Mouse (Mus musculus): ENCODE data around the gene Gm3448. TPM values are rescaled to one million over a fixed set of nuclear protein-coding genes. Genes with fewer than 3 reads are reported as not detected.

Gene Gm3448
- total RNA-seq, 2 experiments from 2014 or later, result 7.2 to 8.4 TPM

DNA sequence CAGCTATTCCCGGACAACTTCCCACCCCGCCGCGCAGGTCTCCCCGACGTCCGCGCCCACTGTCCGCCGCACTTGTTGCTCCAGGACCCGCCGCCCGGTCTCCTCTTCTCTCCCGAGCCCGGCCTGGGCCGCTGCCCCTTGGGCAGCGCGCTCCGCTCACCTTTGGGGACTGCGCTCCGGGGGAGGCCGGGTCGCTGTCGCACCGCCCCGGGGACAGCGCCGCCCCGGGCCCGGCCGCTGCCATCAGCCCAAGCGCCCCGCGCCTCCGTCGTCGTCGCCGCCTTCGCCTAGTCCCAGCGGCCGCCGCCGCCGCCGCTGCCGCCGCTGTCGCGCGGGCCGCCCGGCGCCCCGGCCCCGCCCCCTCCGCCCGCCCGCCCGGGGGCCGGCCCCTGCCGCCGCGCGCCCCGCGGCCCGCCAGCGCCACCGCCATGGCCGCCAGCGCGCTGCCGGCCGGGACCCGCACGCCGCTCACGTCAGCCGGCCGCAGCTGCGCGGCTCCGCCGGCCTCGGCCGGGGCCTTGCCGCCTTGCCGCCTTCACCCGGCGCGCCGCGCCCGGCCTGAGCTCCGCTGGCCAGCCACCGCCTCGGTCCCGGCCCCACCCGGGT is 80.3 kb downstream of the Gm3448 start, which contains the start of gene Phf10:
Phf10 (minus strand) TSS at position 323 of the 606 bp plus-strand sequence.
- DNase-seq (ENCODE audit: low spot score in 2 of 2), result peak in 1 of 2 experiments; percentile 20

DNA sequence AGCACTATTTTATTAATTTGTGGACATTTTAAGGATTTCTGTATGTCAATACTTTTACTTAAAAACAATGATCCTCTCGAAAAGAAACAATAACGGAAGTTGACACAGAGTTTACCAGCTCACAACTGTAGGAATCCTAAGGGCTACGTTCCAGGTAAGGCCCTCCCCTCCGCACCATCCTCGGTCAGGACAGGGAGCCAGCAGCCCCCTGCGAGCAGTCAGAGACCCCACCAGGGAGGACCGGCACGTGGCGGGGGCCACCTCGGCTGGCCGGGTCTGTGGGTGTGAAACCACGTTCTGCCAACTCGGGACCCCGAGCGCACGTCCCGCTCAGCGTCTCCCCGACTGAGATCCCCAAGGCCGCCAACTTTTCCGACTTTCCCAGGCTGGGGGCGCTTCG is 80.8 kb downstream of the Gm3448 start:
- DNase-seq (ENCODE audit: low spot score in 2 of 2), result no peak

DNA sequence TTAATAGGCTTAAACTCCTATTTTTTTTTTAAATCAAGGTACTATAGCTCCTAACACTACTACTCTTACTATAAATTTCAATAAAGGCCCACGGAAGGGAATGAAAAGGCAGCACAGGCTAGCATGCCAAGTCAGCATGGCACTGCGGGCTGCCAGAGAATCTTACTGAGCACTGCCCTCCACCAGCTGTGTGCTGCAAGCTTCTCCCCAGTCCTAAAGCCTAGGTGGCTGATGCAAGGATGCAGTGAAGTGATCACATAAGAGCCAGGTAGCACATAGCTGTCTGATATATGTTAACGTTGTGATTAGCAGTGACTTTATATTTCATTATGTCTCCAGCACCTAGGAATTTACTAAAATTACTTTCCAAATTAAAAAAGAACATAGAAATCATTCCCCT is 81.4 kb downstream of the Gm3448 start:
- no peak for DNase-seq (ENCODE audit: low spot score in 2 of 2)

DNA sequence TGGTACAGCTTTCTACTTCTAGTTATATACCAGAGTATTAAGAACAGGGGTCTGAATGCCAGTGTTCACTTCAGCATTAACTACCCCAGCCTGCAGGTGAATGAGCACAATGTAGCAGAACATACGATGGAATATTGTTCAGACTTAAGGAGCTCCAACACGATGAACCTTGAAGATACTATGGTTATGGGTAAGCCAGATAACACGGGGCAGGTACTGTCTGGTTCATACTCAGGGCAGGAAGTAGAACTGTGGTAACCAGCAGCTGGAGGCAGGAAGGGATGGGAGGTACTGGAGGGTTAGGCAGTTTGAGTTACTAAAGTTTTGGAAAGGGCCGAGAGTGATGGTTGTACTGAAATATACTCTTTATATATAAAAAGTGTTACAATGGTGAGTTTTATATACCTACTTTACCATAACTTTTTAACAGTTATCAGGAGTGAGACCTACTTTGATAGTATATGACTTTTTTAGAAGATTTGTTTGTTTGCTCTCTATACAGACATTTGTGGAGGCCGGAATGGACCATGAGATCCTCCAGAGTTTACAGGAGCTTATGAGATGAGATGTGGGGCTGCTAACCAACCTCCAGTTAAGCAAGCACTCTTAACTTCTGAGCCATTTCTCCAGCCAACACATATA is 82.5 kb downstream of the Gm3448 start:
- no peak for DNase-seq (ENCODE audit: low spot score in 2 of 2)

DNA sequence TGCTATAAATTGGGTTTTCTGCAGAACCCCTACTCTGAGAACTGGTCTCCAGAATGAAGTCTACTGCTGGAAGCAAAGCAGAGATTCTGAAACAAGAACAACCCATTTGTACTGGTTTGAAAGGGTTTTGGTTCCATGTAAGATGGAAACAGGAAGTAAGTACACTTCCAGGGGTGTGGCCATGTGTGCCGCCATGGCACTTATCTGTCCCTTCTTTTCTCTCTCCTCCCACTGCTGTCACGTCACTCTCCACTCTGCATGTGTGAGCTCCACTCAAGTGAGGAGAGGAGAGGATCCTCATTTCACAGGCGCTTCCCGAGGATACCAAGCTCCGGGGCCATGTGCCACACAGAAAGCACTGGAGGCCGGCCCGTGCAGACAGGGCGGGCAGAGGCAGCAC is 87.9 kb downstream of the Gm3448 start:
- no peak for DNase-seq (ENCODE audit: low spot score in 2 of 2)

GRCm38 (mm10) chr17:14949161-14949827 is 92.0 kb downstream of the Gm3448 start:
- DNase-seq (ENCODE audit: low spot score in 2 of 2), result peak in 1 of 2 experiments; percentile 27

Other genes with a start within 250 kb of the Gm3448 start
- gene Wdr27, start 98.4 kb downstream of the Gm3448 start, total RNA-seq (2021), result 1 to 10 TPM; 3.1 to 3.7 TPM
- gene 1600012H06Rik, start 98.4 kb downstream of the Gm3448 start, total RNA-seq (2021), result 10 to 100 TPM; 12.7 to 15.3 TPM
- 10 to 100 TPM; 52.4 to 54.7 TPM for gene Phf10, start 80.3 kb downstream of the Gm3448 start, total RNA-seq (2021)
- gene 9030025P20Rik, start 63.1 kb downstream of the Gm3448 start, total RNA-seq (2021), result 1 to 10 TPM; 6.4 to 6.5 TPM
- 1 to 10 TPM in 1 of 2 experiments, not detected in 1; 1.5 TPM for gene Gm3417, start 62.7 kb downstream of the Gm3448 start, total RNA-seq (2021)
- 1 to 10 TPM; 4.1 to 5.8 TPM for gene Gm3435, start 31.4 kb downstream of the Gm3448 start, total RNA-seq (2021)
- 10 to 100 TPM; 51.9 to 52.9 TPM for gene Ermard, start 329 bp downstream of the Gm3448 start, total RNA-seq (2021)
- 1 to 10 TPM in 1 of 2 experiments, not detected in 1; 1.3 TPM for gene Tcte3, start within 50 bp of the Gm3448 start, total RNA-seq (2021)

Measured in layer of hippocampus, adult 18-20 months (tissue).